Mouse (Mus musculus) lung, adult 2 months (tissue): ENCODE data around the gene 5730522E02Rik. TPM values are rescaled to one million over a fixed set of nuclear protein-coding genes. Genes with fewer than 3 reads are reported as not detected.

ENCODE experiments used
- DNase-seq: peaks from one replicate; pipeline ENCODE4 v3.0.0; 2022
- H3K4me1 ChIP-seq: fragments of 200-500 bp; 2 replicates; pipeline ENCODE4 v1.6.1; 2011; ENCODE audit warnings: low read length; ENCODE audit not compliant: control insufficient read depth, insufficient read depth
- H3K4me3 ChIP-seq: fragments of 200-500 bp; replicated peaks from 2 replicates; pipeline ENCODE3; 2011; ENCODE audit warnings: low read depth, mild to moderate bottlenecking, control low read depth, low read length; ENCODE audit errors: extremely low read depth
- CTCF ChIP-seq: fragments of 200-500 bp; IDR thresholded peaks from 2 replicates; pipeline ENCODE4 v1.5.1; 2011; ENCODE audit warnings: mild to moderate bottlenecking, low read length, control low read depth; ENCODE audit not compliant: insufficient read depth
- POLR2A ChIP-seq: fragments of 200-500 bp; IDR thresholded peaks from 2 replicates; pipeline ENCODE4 v1.6.1; 2011; ENCODE audit warnings: low read depth, mild to moderate bottlenecking, control low read depth, low read length, borderline replicate concordance; ENCODE audit errors: extremely low read depth
- WGBS: fragments of 180-500 bp; shearing (Covaris S2); methylation state at CpG from one replicate; pipeline ENCODE4 v1.1.7; 2018; 5-methylcytosine and 5-hydroxymethylcytosine counted together
- polyA plus RNA-seq: library from polyadenylated mRNA; depleted of rRNA; stranded (reverse); fragments of >200 nt; gene quantifications from 2 replicates; pipeline ENCODE4 v1.2.3, GENCODE M21; 2012

The 5730522E02Rik gene
- polyA plus RNA-seq, 1 experiment, result 0.28 TPM

GRCm38 (mm10) chr11:25670018-25670417 is 540.5 kb downstream of the 5730522E02Rik start:
- no peak for TF ChIP-seq CTCF
- TF ChIP-seq POLR2A, result no peak
- no peaks in the 10 kb centered on the region for H3K4me1 ChIP-seq
- 57% methylated on average over 4 of the region's 4 CpGs for WGBS
- H3K4me3 ChIP-seq, result no peak overlapping the region
- DNase-seq, result no peak

DNA sequence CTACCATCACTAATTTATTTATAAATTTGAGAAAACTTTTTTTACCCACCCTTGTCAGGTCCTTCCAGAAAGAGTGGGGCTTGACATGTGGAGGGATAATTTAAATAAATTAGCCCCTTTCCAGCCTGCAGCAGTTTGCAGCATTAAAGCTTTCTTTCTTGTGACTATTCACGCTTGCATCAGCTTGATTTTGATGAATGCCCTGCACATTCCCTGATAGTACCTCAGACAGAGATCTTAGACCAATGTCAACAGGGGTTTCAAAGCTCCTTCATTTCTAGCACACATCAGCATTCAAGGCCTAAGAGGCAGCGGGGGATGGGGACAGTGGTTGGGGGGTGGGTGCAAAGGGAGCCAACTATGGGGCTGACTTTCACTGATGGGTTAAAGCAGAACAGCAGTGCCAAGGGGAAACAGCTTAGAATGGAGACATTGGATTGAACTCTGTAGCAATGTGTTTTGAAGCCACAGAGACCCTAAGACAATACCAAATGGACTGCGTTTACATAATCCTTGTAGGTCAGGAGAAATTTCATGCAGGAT is 545.9 kb downstream of the 5730522E02Rik start:
- Histone ChIP-seq H3K4me1 (no peaks in the 10 kb centered on the region), H3K4me3 (no peak overlapping the region)
- no peak for TF ChIP-seq POLR2A
- no peak for TF ChIP-seq CTCF
- DNase-seq, result no peak
- 56% methylated on average over 3 of the region's 3 CpGs for WGBS

DNA sequence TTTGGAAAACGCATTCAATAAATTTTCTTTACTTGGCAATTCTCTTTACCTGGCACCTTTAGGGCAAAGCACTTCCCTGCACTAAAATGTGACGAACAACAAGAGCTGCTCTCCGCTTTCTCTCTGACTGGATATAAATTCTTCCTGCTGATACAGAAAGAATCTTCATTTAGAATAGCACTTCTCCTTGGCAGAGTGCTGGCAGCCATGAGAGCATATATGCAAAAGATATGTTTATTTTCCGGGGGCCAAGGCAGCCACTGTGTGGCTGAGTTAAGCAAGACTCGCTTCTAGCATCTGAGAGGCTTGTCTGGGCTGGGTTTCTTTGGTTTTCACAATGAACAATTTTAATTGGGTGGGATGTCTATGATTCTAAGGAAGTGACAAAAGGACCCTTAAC is 564.3 kb downstream of the 5730522E02Rik start:
- DNase-seq, result no peak
- WGBS, result 63% methylated on average over 5 of the region's 5 CpGs
- H3K4me1 ChIP-seq, result no peaks in the 10 kb centered on the region
- TF ChIP-seq CTCF (no peak), POLR2A (no peak)
- H3K4me3 ChIP-seq, result no peak overlapping the region

DNA sequence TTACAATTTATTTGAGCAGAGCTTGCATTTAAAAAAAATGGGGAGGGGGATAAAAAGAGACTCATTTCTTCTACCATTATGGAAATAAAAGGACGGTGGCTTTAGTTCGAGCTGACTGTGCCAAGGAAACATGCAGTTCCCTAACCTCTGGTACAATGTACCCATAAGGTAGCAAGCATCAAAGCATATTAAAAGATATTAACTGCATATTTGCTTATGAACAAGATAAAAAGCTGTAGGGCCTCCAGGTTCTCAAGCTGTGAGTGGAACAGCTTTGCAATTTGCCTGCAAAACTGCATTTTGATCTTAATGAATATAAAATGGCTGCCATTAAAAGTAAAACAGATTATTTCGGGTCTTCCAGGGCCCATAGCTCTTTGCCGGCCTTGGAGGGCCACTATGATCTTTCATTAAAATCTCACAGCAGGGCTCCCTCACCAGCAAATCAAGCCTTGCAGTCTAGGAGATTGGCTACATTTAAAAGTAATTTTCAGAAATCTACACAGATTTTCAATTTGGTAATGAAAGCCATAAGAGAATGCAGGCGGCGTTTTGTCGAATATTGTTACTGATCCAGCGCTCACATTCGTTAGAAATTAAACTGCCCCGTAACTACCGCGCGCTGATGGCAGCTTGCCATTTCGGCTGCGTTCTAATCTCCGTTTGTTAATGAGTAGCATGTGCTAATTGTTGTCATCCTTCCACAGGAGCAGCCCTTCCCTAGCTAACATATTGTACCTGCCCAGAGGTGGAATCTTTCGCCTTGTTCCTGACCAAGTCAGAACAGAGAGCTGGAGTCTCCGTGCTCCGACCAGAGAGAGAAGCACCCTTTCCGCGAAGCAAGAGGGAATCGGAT is 565.6 kb downstream of the 5730522E02Rik start:
- Histone ChIP-seq H3K4me3 (no peak overlapping the region), H3K4me1 (no peaks in the 10 kb centered on the region)
- TF ChIP-seq CTCF, result no peak
- no peak for TF ChIP-seq POLR2A
- no peak for DNase-seq
- WGBS, result 60% methylated on average over 22 of the region's 22 CpGs

DNA sequence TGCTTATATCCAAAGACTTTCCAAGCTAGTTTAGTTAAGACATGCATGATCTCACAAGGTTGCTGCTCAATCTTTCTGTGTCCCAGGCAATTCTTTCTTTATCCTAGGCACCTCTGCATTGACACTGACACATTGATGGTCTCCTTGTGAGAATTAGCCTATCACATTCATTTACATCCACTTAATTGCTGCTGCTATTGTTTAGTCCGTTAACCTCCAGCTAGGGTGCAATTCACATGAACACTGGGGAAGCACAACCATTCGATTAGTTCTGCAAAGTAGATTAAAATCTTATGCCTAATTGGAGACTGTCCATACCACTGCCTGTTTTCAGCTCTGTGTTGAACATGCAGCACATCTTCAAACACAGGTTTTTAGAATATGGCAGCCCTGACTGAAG is 603.7 kb downstream of the 5730522E02Rik start:
- WGBS, result 76% methylated on average over 2 of the region's 2 CpGs
- TF ChIP-seq CTCF (no peak), POLR2A (no peak)
- DNase-seq, result no peak
- H3K4me3 ChIP-seq, result no peak overlapping the region
- H3K4me1 ChIP-seq, result no peaks in the 10 kb centered on the region

GRCm38 (mm10) chr11:25600030-25600429 is 610.5 kb downstream of the 5730522E02Rik start:
- 86% methylated on average over 5 of the region's 5 CpGs for WGBS

DNA sequence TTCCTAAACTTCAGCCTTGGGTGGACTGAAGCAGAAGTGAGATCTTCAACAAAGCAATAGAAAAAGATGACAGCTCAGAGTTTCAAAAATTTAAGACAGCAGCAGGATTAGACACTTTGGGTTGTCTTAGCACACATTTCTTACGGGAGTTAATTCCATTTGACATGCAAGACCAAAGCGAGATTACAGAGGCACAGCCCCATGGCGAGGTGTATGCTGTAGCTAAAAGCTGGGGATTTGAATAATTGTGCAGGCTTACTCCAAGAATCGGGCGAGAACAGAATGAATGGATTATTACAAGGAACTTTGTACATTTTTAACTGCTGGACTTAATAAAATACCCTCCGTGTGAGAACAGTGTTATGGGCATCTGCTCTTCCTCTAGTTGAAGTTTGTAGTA is 615.3 kb downstream of the 5730522E02Rik start:
- TF ChIP-seq POLR2A (no peak), CTCF (no peak)

More at GRCm38 (mm10) chr11:25600030-25600429, 610.5 kb downstream of the 5730522E02Rik start:
- no peak for DNase-seq
- TF ChIP-seq POLR2A (no peak), CTCF (no peak)
- H3K4me1 ChIP-seq, result no peaks in the 10 kb centered on the region
- no peak overlapping the region for H3K4me3 ChIP-seq

DNA sequence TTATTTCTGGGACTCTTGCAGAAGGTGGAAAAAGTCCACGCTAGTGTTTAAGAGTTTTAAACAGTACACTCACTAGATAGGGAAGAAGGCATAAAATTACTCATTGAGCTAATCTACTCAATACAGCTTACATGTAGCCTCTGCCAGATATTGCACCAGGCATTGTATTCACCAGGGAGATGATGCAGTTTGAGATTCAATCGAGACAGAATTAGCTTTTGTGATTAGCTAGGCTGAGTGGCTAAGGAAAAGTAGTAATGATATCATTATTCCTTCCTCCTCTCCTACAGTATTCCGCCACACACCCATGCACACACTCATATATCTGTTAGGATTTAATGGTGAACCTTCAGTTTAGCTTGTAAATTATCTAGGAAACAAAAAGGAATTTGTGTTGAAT is 615.8 kb downstream of the 5730522E02Rik start:
- H3K4me3 ChIP-seq, result no peak overlapping the region
- TF ChIP-seq CTCF (no peak), POLR2A (no peak)
- 75% methylated on average over 3 of the region's 3 CpGs for WGBS
- DNase-seq, result no peak
- no peaks in the 10 kb centered on the region for H3K4me1 ChIP-seq

More for the DNA sequence above, 615.3 kb downstream of the 5730522E02Rik start:
- Histone ChIP-seq H3K4me1 (no peaks in the 10 kb centered on the region), H3K4me3 (no peak overlapping the region)
- 81% methylated on average over 6 of the region's 6 CpGs for WGBS
- DNase-seq, result no peak

DNA sequence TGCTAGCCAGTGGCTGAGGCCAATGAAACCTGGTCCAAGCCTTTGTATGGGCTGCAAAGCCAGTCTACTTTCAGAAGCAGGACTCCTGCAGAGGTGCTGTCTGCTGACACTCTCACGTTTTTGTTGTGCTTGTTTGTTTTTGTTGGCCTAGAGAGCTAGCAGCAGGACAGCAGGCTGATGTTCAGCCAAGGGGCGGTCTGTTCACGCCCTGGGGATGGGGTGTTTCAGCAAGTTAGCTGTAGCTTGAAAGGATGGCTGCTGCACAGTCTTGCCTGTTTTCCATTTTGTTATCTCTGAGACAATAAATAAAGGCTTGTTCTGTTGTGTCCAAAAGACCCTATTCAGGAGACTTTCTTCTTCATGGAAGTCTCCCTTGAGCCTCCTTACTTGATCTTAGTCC is 618.3 kb downstream of the 5730522E02Rik start:
- no peak for DNase-seq
- no peak for TF ChIP-seq CTCF
- no peak for TF ChIP-seq POLR2A
- H3K4me1 ChIP-seq, result no peaks in the 10 kb centered on the region
- WGBS, result 15% methylated on average over 3 of the region's 3 CpGs
- no peak overlapping the region for H3K4me3 ChIP-seq

DNA sequence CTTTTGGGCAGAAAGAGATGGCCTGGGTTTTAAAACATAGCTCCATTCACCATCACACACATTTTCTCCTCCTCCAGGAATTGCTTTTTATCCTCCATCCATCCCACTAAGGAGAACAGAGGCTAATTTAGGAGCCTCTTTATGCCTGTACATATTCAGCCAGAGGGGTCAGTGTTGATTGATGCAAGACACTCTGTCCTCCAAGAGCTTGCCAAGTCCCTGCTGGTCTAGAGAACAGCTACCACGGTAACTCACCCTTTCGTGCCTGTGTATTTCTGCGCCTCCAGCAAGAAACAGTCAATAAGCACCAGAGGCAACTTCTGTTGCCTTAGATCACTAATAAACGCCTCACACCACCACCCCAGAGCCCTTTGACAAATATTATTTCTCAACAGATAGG is 620.3 kb downstream of the 5730522E02Rik start:
- 58% methylated on average over 4 of the region's 4 CpGs for WGBS
- DNase-seq, result no peak
- no peaks in the 10 kb centered on the region for H3K4me1 ChIP-seq
- no peak for TF ChIP-seq POLR2A
- no peak for TF ChIP-seq CTCF
- H3K4me3 ChIP-seq, result no peak overlapping the region
